Mouse (Mus musculus) bone marrow macrophage, adult 2 months (primary cell): ENCODE results near the gene Gpc5.

Source experiments
- CTCF ChIP-seq: IDR thresholded peaks from 2 replicates; pipeline ENCODE4 v1.5.1; 2012; ENCODE audit warnings: low read depth, mild to moderate bottlenecking, low read length, moderate library complexity
- POLR2A ChIP-seq: IDR thresholded peaks from 2 replicates; pipeline ENCODE4 v1.6.1; 2012; ENCODE audit warnings: mild to moderate bottlenecking, low read depth, low read length, borderline replicate concordance

- TF ChIP-seq CTCF = no peak
- TF ChIP-seq POLR2A = no peak
Observed at GRCm38 (mm10) chr14:115051106-115051760, 40.8 kb upstream of the Gpc5 start.
